Mouse (Mus musculus) gastrocnemius, postnatal 36 days (tissue): ENCODE data around the gene Shisa9. TPM values are rescaled to one million over a fixed set of nuclear protein-coding genes. Genes with fewer than 3 reads are reported as not detected.
A peak's percentile ranks its signal among the peaks of the same experiment; 100 is the strongest.

Experiments
- DNase-seq, 2 experiments: peaks; one replicate each; pipeline ENCODE4 v3.0.0; 2022
- intact Hi-C: fragments of 180-260 bp; cut with DNase I; formaldehyde crosslinking; loops from one replicate; pipeline ENCODE4 v1.15.1; 2025
- total RNA-seq, 2 experiments: library from RNA; stranded (reverse); gene quantifications; 2 replicates each; pipeline ENCODE4 v1.2.3; 2021

The Shisa9 gene
- total RNA-seq, 2 experiments from 2014 or later = not detected

DNA sequence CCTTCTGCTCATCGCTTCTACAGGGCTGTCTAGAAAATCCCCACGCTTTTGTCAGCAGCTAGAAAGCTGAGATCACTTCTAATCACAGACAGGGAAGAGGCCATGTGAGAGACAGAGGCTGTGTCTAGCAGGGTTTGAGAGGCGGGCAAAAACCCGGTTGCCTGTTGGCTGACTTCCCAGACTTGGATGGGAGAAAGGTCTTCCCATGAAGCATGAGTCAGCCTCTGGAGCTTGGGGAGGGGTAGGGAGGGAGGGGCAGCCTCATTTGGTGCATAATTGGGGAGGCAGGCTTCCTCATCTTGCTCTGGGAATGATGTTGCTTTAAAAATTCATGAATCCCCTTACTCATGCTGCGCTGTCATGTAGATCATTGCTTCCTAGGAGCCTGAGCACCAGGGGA, 57.0 kb downstream of the Shisa9 start:
- peak in 1 of 2 experiments; percentile 19 for DNase-seq
- intact Hi-C loops = no loop called here

DNA sequence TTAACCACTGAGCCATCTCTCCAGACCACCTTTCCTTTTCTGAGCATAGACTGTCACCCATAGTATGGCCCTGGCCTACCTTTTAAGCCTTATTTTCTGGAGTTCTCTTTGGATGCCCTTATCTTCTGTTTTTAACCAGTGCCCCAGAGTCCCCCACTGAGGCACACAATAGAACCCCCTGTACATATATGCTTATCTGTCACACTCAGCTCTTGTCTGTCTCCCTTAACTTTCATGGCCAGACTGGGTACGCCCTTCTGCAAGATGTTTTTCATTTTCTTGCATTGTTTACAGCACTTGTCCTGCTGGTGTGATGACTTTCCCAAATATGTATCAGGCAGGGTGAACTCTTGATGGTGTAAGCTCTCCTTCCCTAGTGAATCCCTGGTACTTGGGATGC, 68.1 kb downstream of the Shisa9 start:
- DNase-seq = no peak
- intact Hi-C loops = no loop called here

DNA sequence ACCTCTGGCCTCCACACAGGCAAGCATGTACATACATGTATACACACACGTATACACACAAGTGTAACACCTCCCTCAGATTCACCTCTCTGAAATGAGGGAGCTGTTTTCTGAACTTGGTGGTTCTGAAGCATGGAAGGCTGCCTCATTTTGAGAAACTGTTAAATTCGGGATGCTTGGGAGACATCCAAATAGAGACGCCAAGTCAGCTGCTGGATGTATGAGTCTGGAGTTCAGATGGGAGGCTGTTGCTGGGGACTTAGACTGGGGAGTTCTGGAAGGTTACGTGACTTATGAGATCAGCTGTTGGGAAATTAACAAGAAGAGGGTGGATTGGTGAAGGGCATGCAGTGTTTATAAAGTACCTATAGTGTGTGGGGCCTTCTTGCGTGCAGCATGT, 88.7 kb downstream of the Shisa9 start:
- DNase-seq = no peak
- intact Hi-C loops = no loop called here

DNA sequence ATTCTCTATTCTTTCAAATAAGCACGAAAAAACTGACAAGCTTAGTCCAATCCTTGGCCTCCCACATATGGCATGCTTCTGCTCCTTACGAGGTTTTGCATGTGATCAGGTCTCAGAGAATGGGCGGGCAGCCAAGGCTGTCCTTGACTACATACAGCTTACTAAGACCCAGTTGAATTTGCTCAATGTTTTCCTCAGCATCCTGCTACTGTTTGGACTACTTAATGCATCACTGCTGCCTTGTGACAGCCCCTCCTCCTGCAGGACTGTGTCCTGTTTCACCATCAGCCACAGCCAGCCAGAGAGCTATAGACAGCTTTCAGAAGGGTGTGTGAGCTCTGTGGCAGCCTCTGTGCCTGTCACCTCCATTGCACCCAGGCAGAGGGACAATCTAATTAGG, 92.4 kb downstream of the Shisa9 start:
- intact Hi-C loops = no loop called here
- DNase-seq = no peak

DNA sequence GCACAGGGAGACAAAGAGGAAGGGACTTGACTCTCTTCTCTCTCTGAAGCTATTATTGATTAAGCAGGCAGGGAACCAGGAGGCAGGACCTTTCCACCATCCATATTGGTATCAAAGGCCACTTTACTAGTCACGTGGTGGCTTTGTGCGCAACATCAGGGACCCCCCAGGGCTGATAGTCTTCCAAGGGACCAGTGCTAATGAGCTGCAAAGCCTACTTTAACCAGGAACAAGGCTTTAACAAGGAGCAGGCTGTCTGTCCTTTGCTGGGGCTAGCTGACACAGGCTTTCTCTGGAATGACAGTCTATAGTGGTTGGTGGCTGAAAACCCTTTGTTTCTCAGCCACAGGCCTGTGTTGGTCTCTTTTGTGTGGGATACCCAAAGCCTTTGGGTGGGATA, 92.8 kb downstream of the Shisa9 start:
- intact Hi-C loops = no loop called here
- no peak for DNase-seq

DNA sequence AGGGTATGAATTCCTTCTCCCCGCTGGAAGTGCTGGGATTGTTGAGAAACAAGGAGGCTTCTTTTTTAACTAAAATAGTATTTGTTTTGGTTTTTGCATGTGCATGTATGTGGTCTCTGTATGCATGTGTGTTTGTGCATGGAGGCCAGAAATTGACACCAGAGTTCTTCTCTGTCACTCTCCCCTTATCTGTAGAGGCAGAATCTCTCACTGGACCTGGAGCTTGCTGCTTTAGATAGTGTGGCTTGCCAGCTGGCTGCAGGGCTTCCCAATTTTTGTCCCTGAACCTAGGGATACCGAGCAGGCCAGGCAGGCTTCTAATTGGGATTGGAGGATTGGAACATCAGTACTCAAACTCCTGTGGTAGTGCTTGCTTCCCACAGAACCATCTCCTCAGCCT, 99.2 kb downstream of the Shisa9 start:
- no peak for DNase-seq
- intact Hi-C loops = no loop called here

DNA sequence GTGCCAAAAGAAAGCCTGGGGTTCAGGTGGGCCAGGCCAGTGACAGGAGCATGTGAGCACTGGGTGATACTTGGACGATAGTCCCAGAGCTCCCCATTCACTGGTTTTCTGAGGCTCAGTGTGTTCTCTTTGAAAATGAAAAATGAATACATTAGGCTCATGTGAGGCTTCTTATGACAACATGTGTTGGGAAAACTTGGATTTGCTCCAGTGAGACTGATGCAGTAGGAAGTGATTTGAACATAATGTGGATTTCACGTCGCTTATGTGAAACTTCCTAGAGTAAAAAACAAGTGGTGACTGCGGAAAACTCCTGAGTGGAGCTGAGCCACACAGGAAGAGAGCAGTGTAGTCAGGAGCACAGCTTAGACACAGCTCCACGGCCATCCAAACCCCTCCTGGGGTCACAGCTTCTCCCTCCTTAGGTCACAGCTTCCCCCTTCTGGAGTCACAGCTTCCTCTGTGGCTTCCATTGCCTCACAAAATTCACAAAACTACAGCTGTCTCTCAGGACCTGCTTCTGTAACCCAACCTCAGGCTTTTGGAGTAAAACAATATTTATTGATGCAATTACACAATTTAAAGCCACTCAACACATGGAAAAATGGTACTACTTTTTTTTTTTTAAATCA, 106.8 kb downstream of the Shisa9 start:
- intact Hi-C loops = no loop called here
- DNase-seq = no peak

DNA sequence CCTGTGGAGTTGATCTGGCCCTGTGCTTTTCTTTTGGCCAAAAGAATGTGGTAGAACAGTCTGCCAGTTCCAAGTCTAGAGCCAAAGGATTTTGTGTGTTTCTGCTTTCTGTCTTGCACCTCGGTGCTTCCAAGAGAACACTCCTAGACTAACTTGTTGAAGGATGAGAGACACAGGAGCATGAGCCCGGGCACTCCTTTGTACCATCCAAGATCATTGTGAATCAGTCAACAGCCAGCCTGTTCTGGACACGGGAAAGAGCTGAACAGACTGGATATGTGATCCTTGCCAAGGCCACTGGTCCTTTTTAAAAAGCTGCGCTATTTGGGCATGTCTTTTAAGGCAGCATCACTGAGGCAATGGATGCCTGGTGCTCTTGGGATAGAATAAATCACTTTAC, 109.3 kb downstream of the Shisa9 start:
- no peak for DNase-seq
- intact Hi-C loops = no loop called here

DNA sequence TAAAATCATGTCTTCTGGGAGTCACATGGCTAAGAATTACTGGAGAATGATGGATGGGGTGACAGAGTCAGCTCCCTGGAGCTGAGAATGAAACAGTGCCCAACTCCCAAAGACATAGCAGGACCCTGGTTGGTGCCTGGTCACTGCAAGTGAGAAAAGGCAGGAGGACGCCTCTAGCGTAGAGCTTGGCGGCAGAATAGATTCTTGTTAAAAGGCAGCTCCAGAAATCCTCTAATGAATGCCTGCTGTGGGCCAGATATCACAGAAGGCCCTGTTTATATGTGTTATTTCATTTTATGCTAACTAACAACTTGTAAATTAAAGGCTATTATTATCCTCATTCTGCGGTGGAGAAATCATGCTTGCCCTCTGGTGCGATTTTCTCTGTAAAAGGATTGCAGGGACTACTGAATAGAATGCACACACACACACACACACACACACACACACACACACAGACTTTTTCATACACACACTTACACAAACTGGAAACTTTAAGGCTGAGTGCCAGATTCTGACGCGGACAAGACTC, 110.9 kb downstream of the Shisa9 start:
- intact Hi-C loops = no loop called here
- no peak for DNase-seq

DNA sequence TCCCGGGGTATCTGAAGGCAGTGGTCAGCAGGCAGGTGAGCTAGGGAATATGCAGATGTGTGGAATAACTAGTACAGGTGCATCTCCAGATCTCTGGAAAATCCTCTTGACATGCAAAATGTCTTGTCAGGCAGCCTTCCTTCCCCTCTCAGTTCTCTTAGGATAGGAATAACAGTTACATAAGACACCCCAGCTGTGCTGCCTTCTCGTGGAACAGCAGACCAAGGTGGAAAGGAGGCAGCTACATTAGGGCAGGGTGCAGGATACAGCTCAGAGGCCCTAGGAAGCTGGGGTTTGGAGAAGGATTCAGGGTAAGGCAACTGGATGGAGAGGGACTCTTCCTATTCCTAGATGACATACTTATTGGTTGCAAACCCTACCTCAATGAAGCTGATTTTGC, 111.5 kb downstream of the Shisa9 start:
- intact Hi-C loops = no loop called here

DNA sequence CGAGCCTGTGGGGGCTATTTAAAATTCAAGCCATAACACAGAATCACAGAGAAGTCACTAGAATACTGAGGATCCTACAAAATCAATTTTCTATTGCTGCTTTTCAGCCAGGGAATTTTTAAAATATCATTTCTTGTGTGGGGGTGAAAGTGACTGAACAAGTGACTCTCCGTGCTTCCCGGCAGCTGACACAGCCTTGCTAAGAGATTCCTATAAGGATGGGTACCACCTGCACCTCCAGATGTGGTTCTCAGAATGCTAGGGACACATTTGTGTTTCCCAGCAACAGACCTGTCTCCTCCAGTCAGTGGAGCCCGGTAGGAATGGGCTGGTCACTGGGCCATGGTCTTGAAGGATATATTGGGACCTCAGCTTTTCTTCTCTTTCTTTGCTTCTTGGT, 124.5 kb downstream of the Shisa9 start:
- intact Hi-C loops = no loop called here
- no peak for DNase-seq

More for the DNA sequence above, 111.5 kb downstream of the Shisa9 start:
- DNase-seq = no peak

DNA sequence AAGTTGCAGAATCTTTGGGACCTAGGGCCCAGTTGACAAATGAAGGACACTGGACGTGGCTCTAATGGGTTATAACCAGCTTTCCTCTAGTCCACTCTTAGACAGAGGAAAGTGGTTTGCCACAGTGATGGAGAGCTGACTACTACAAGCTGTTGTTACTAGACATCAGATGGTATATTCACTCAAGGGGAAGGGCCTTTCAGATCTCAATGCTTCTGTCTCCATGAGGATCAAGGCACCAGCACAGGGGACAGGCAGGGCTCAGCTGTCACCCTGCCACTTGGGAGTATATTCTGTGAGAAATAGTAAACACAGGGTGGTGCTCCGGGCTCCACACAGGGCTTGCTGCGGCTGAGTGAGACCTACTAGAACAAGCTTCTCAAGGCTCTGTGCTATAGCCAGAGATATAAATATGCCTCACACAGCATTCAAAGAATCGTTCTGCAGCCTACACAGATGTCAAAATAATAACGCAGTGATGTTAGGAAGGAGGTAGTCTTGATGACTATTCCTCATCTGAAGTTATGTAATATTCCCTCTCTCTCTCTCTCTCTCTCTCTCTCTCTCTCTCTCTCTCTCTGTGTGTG, 127.0 kb downstream of the Shisa9 start:
- intact Hi-C loops = no loop called here
- no peak for DNase-seq

DNA sequence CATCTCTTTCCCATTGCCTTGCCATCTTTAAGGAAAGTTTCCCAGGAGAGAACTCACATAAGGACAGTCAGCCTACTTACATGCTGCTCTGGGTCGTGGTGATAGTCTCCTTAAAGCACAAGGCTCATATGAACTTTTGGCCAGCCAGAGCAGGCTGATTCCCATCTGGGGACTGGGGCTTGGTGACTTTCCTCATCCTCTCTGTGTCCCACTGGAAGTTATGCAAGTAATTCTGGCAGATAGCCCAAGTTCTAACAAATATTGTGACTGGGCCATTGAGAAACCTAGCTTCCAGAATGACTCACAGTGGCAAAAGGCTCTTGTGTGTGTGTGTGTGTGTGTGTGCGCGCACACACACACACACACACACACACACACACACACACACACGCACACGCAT, 130.5 kb downstream of the Shisa9 start:
- intact Hi-C loops = no loop called here
- no peak for DNase-seq

DNA sequence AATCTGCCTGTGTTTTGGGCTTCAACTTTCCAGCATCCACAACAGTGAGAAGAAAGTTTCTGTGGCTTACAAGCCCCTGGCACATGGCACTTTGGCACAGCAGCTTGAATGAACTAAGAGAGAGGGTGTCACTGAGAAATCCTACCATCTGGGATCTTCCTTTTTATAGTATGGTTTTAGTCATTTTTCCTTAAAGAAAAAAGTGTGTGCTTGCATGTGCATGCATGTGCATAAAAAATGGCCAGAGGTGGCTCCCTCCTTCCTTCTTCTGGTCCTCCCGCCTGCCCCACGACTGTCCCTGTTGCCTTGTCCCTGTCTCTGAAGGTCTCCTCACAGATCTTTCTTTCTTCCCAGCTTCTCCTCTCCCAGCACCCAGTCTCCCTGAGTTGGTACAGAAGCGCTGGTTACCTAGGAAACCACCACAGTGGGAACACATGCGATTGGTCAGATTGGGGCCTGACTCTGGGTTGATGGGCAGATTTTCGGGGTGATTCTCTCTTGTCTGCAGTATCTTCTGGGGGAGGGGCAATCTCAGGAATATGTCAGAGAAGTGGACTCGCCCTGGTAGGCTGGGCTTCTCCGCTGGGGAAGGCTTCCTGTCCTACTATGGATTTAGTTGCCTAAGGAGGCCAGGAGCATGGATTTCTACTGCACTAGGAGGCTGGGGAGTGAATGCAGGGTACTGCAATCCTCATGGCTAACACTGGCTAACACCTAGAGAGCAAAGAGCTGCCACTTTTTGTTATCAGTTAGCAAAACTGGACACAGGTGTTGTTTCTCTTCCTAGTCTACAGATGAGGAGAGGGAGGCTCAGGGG, 131.3 kb downstream of the Shisa9 start:
- intact Hi-C loops = no loop called here

DNA sequence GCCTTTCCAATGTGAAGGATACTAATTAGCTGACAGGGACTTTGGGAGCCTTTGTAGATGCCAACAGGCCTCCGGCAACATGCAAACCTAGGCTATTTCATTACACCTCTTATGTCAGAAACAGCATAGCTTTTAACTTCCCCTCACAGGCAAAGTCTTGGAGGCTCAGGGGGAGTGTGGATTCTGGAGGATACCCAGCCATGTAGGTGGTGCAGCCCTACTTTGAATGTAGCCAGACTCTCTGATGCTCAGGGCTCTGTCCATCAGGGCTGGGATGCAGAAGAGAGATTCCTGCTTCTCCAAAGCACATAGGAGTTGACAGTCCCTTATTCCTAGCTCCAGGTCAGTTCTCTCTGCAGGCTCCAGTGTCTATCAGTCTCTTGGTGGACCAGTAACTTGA, 133.0 kb downstream of the Shisa9 start:
- intact Hi-C loops = no loop called here
- DNase-seq = no peak

More for the DNA sequence above, 131.3 kb downstream of the Shisa9 start:
- DNase-seq = no peak

DNA sequence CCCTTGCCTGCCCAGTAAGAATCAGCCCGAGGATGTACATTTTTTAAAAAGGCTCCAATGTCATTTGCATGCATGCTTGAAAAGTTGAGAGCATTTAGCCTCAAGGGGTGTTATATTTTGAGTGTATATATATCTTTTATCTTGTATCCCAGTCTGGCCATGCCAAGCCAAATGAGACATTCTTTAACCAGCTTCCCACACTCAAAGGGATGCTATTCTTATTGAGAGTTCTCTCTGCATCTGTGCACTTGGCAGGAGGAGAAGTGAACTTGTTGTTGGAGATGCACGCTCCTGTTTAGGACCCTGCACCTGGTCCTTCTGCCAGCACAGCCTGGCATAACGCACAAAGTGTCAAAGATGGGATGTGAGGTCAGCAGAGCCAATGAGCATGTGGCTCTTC, 135.6 kb downstream of the Shisa9 start:
- DNase-seq = no peak
- intact Hi-C loops = no loop called here

DNA sequence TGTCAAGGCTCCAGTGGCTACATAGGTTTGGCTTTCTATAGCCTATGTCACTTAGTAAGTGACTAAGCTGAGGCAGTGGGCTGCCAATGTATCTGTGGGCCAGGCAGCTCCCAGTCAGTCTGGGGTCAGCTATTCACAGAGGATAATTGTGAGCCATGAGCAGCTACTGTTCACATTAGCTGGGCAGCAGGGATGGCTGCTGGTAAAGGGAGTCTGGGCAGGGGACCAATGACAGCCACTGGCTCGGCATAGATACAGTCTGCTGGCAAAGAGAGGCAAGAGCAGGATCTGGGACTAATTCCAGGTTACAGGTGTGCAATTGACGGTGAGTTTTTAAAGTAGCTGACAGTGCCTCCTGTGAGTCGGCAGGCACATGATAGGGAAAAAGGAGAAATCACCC, 145.9 kb downstream of the Shisa9 start:
- intact Hi-C loops = no loop called here
- DNase-seq = no peak

DNA sequence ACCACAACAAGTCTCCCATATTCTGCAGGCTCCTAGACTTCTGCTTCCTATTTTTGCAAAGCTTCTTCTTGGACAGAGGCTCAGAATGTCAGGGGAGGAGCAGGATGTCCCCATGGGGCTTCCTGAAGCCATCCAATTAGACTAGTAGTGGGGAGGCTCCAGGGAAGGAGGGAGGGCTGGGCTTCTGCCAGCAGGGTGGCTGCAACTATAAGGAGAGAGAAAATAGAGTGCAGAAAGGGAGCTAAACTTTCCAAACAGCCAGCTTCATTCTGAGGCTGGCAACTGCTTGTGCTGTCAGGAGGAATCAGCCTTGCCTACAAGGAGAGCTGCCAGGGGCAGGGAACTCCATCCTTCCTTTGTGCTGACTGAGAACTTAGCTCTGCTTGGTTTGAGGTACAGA, 162.8 kb downstream of the Shisa9 start:
- peak; percentile 15 to 17 for DNase-seq
- intact Hi-C loops = no loop called here

DNA sequence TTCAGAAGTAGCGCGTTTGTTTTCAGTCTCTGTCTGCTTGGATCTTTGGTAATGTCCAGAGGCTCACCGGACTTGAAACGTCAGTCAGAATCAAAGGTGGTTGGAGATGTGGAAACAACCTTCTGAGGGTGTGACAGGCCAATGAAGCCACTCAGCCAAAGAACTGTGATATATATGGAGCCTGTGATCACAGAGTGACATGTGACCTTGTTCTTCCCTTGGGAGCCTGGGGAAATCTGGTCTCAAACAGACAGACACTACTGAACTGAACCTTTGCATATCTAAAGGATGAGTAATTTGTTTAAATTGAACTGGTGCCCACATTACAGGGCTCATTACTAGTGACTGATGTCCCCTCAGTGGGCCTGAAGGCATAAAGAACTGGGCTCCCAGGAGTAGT, 168.1 kb downstream of the Shisa9 start:
- intact Hi-C loops = no loop called here
- no peak for DNase-seq

DNA sequence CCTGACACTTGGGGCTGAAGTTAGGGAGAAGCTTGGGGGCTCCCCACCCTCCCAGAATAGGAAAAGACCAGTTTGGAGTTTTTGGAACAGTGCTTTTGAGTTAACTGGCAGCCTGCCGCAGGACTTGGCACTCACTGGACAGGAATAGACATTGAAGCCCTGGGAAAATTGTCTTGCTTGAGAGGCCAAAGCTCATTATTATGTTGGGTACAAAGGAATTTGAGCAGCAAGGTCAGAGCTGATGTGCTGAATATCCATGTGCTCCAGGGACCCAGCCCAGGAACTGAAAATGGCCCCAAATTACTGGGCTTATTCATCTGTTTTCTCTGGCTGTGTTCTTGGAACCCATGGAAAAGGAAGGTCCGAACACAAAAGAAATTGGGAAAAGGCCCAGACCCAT, 170.6 kb downstream of the Shisa9 start:
- no peak for DNase-seq
- intact Hi-C loops = no loop called here

DNA sequence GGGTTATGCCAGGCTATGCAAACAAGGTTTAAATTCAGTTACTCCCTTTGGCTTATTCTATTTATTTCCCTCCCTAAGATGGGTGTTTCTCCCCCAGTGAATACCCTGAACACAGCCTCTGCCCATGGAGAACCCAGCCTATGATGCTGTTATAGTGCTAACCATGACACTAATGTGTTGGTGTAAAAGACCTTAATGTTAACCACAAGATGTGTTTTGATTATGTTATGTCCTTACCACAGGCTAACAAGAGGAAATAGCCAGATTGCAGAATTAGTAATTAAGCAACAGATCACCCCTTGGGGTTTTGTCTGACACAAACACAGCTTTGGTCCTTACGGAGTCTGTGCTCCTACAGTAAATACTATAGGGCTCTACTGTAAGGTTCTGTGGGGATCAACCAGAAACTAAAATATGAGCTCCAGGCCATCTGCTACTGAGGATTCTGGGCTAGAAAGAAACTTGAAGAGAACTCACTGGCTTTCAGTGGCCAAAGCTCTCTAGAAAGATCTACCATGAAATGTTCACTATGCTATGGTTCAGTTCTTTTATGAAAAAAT, 189.6 kb downstream of the Shisa9 start:
- intact Hi-C loops = no loop called here
- no peak for DNase-seq
